Mouse (Mus musculus) urinary bladder, postnatal 36 days (tissue): ENCODE data around the gene Olfr521.
A peak's percentile ranks its signal among the peaks of the same experiment; 100 is the strongest.
"Not testable (repeated sequence)": the region's sequence is repeated elsewhere in the genome, so short reads cannot be mapped to it uniquely, and the experiment has no call there.

Experiments used
- DNase-seq, 2 experiments: peaks; one replicate each; pipeline ENCODE4 v3.0.0; 2022; ENCODE audit warnings: low spot score in 2 of 2, mixed read lengths in 1 of 2

Gene Olfr521

GRCm38 (mm10) chr7:99807043-99807442, 43.7 kb downstream of the Olfr521 start:
- not testable (repeated sequence) for DNase-seq

- no peak for DNase-seq
Observed at GRCm38 (mm10) chr7:99810814-99811213, 47.5 kb downstream of the Olfr521 start.

GRCm38 (mm10) chr7:99811661-99812060, 48.4 kb downstream of the Olfr521 start:
- DNase-seq: no peak

GRCm38 (mm10) chr7:99813394-99813793, 50.1 kb downstream of the Olfr521 start:
- peak in 1 of 2 experiments; percentile 43 for DNase-seq

GRCm38 (mm10) chr7:99818181-99818725, 54.9 kb downstream of the Olfr521 start:
- DNase-seq: not testable (repeated sequence)
